Mouse (Mus musculus) kidney, embryonic 16.5 days (tissue): ENCODE results near the gene Cel. TPM values are rescaled to one million over a fixed set of nuclear protein-coding genes. Genes with fewer than 3 reads are reported as not detected.

Source experiments
- ATAC-seq: fragments of 200-750 bp; cut with Nextera tagmentation; 2 replicates; pipeline ENCODE4 v1.8.0; 2017; ENCODE audit warnings: moderate TSS enrichment; ENCODE audit not compliant: low FRiP score, low TSS enrichment
- H3K27ac ChIP-seq: fragments of 300-500 bp; sonication (generic); 2 replicates; pipeline ENCODE4 v1.5.1; 2014; ENCODE audit warnings: low read length
- H3K27me3 ChIP-seq: fragments of 300-500 bp; sonication (generic); 2 replicates; pipeline ENCODE4 v1.6.1; 2014; ENCODE audit warnings: low read length, control low read depth, mixed read lengths; ENCODE audit not compliant: insufficient read depth
- H3K36me3 ChIP-seq: fragments of 300-500 bp; sonication (generic); 2 replicates; pipeline ENCODE4 v1.6.1; 2014; ENCODE audit warnings: low read length, control low read depth, mixed read lengths; ENCODE audit not compliant: insufficient read depth
- H3K4me1 ChIP-seq: fragments of 300-500 bp; sonication (generic); 2 replicates; pipeline ENCODE4 v1.6.1; 2014; ENCODE audit warnings: low read length, control low read depth, mixed read lengths; ENCODE audit not compliant: insufficient read depth
- H3K4me2 ChIP-seq: fragments of 300-500 bp; sonication (generic); replicated peaks from 2 replicates; pipeline ENCODE4 v1.6.1; 2014; ENCODE audit warnings: low read depth, low read length
- H3K4me3 ChIP-seq: fragments of 300-500 bp; sonication (generic); 2 replicates; pipeline ENCODE4 v1.5.1; 2014; ENCODE audit warnings: mild to moderate bottlenecking, low read length
- H3K9ac ChIP-seq: fragments of 300-500 bp; sonication (generic); replicated peaks from 2 replicates; pipeline ENCODE4 v1.6.1; 2014; ENCODE audit warnings: low read length
- H3K9me3 ChIP-seq: fragments of 300-500 bp; sonication (generic); 2 replicates; pipeline ENCODE4 v1.6.1; 2016; ENCODE audit warnings: low read length, control low read depth
- WGBS: fragments of 180-500 bp; shearing (Covaris S2); extraction: QIAGEN DNeasy Blood & Tissue Kit; methylation state at CpG from one replicate; pipeline ENCODE4 v1.1.7; 2014; 5-methylcytosine and 5-hydroxymethylcytosine counted together
- polyA plus RNA-seq: library from polyadenylated mRNA; unstranded; fragments of >200 nt; fragmentation: Nextera tagmentation; extraction: Ambion mirVana; gene quantifications from 2 replicates; pipeline ENCODE4 v1.2.1, GENCODE M21; 2015

Cel gene
- polyA plus RNA-seq, 1 experiment from 2014 or later: not detected

DNA sequence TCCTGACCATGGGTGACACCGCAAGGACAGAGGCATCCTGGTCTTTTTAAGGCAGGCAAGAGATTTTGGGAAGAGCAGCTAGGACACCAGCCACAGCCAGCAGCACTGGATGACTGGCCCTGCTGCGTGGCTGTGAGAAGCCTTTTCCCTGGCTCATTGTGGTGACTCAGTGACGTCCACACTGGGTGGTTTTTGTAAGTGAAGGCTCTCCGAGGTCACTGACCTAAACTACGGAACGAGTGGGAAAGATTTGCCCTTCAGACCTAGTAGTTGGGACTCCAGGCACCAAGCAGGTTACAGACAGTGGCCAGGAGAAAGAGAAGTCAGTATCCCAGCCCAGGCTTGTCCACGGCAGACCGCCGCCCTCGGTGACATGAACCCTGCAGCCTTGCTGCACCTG lies 38.8 kb downstream of the Cel start:
- peaks cover 36% of the 10 kb centered on the region for H3K4me1 ChIP-seq
- WGBS: 82% methylated on average over 10 of the region's 10 CpGs

DNA sequence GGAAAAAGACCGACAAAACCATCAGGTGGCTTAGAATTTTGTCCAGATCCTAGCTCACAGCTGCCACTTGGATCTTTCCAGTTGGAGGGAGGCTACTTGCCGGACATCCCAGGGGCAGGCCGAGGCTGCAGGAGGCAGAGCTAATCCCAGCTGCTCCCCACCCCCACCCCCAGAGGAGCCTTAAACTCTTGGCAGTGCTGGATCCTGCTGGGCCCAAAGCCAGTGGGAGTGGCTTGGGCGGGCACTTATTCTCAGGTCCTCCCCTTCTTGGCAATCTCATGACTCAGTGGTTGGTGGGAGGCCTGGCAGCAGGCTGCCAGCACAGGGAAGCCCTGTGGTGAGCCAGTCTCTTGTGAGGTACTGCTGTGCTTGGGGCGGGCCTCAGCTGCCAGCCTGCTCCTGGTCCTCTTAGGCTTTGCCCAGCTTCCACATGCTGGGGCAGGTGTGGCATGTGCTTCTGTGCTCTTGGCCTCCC lies 39.5 kb downstream of the Cel start:
- ATAC-seq: peak; percentile 76
- Histone ChIP-seq H3K4me3 (no peak overlapping the region), H3K27me3 (no peaks in the 10 kb centered on the region), H3K4me1 (peaks cover 36% of the 10 kb centered on the region), H3K36me3 (no peaks in the 10 kb centered on the region), H3K4me2 (no peak overlapping the region), H3K9ac (no peak overlapping the region), H3K9me3 (no peaks in the 10 kb centered on the region), H3K27ac (no peak overlapping the region)
- 26% methylated on average over 5 of the region's 5 CpGs for WGBS

More for the DNA sequence above, 38.8 kb downstream of the Cel start:
- no peak overlapping the region for H3K4me2 ChIP-seq
- no peak overlapping the region for H3K9ac ChIP-seq
- no peak overlapping the region for H3K4me3 ChIP-seq
- H3K9me3 ChIP-seq: no peaks in the 10 kb centered on the region
- H3K27ac ChIP-seq: no peak overlapping the region
- no peaks in the 10 kb centered on the region for H3K36me3 ChIP-seq
- ATAC-seq: no peak
- H3K27me3 ChIP-seq: no peaks in the 10 kb centered on the region

DNA sequence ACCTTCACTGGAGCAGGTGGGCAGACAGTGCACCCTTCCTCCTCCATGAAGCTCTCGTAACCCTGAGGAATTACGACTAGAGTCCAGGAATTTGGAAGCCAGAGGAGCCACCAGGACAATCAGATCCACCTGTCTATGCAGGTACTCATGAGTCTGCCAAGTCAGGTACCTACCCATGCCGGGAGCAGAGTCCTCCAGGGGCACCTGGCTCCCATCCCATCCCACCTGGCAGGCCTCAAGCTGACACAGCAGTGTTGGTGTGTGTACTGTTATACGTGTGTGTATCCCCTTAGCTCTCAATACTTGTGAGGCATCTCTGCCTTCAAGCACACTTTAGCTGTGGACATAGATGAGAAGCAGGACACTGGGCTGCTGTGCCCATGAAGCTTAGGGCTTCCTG lies 41.0 kb downstream of the Cel start:
- no peak overlapping the region for H3K9ac ChIP-seq
- no peaks in the 10 kb centered on the region for H3K9me3 ChIP-seq
- WGBS: 80% methylated on average over 4 of the region's 4 CpGs
- H3K27ac ChIP-seq: no peak overlapping the region
- H3K4me3 ChIP-seq: no peak overlapping the region
- H3K4me1 ChIP-seq: peaks cover 36% of the 10 kb centered on the region
- H3K27me3 ChIP-seq: no peaks in the 10 kb centered on the region
- no peaks in the 10 kb centered on the region for H3K36me3 ChIP-seq
- no peak for ATAC-seq
- no peak overlapping the region for H3K4me2 ChIP-seq

DNA sequence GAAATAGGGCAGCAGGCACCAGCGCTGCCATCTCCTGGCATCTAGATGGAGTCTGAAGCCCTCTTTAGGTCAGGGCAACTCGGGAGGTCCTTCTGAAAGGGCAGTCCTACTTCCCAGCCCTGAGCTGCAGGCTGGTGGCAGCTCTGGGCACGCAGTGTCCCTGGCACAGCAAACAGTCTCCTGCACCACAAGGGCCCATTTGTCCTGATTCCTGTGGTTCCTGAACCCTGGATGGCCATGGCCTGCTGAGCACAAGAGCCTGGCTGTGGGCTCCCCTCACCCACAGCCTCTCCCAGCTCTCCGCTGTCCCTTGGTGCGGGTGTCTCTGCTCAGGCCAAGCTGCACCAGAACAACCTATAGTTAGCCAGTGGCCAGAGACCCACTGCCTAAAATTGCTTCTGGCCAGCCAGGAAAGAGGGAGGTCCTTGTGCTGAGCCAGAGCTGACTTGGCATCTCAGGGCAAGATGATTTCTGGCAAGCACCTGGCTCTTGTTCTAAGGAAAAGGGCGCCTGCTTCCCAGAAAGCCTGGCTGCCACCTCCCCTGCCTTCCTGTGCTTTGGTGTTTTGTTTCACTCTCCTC lies 41.5 kb downstream of the Cel start:
- no peak overlapping the region for H3K4me3 ChIP-seq
- no peak overlapping the region for H3K4me2 ChIP-seq
- 77% methylated on average over 6 of the region's 6 CpGs for WGBS
- H3K27ac ChIP-seq: no peak overlapping the region
- H3K4me1 ChIP-seq: peaks cover 33% of the 10 kb centered on the region
- H3K9ac ChIP-seq: no peak overlapping the region
- H3K9me3 ChIP-seq: no peaks in the 10 kb centered on the region
- ATAC-seq: no peak
- H3K27me3 ChIP-seq: no peaks in the 10 kb centered on the region
- no peaks in the 10 kb centered on the region for H3K36me3 ChIP-seq

GRCm38 (mm10) chr2:28520581-28520980 lies 42.6 kb downstream of the Cel start:
- no peaks in the 10 kb centered on the region for H3K36me3 ChIP-seq
- H3K9me3 ChIP-seq: no peaks in the 10 kb centered on the region
- H3K4me1 ChIP-seq: peaks cover 25% of the 10 kb centered on the region
- H3K27ac ChIP-seq: no peak overlapping the region
- H3K4me2 ChIP-seq: no peak overlapping the region
- WGBS: 81% methylated on average over 5 of the region's 5 CpGs
- H3K27me3 ChIP-seq: no peaks in the 10 kb centered on the region
- no peak overlapping the region for H3K4me3 ChIP-seq
- ATAC-seq: no peak
- H3K9ac ChIP-seq: no peak overlapping the region

GRCm38 (mm10) chr2:28518231-28518630 lies 45.0 kb downstream of the Cel start:
- no peak overlapping the region for H3K4me3 ChIP-seq
- H3K9me3 ChIP-seq: no peaks in the 10 kb centered on the region
- no peaks in the 10 kb centered on the region for H3K36me3 ChIP-seq
- WGBS: 59% methylated on average over 2 of the region's 2 CpGs
- no peak overlapping the region for H3K27ac ChIP-seq
- peaks cover 19% of the 10 kb centered on the region for H3K4me1 ChIP-seq
- no peak overlapping the region for H3K4me2 ChIP-seq
- no peak for ATAC-seq
- H3K9ac ChIP-seq: no peak overlapping the region
- H3K27me3 ChIP-seq: no peaks in the 10 kb centered on the region

- no peak for ATAC-seq
Measured at GRCm38 (mm10) chr2:28517206-28517909, 45.8 kb downstream of the Cel start.

GRCm38 (mm10) chr2:28514489-28514888 lies 48.7 kb downstream of the Cel start:
- Histone ChIP-seq H3K4me2 (peak overlapping the region; percentile 96), H3K9me3 (no peaks in the 10 kb centered on the region), H3K4me1 (peaks cover 19% of the 10 kb centered on the region), H3K27me3 (no peaks in the 10 kb centered on the region), H3K36me3 (no peaks in the 10 kb centered on the region), H3K9ac (peak overlapping the region; percentile 94), H3K4me3 (peak overlapping the region; percentile 71), H3K27ac (no peak overlapping the region)
- 13% methylated on average over 5 of the region's 5 CpGs for WGBS
- ATAC-seq: no peak

More at GRCm38 (mm10) chr2:28517206-28517909, 45.8 kb downstream of the Cel start:
- no peak overlapping the region for H3K27ac ChIP-seq
- peaks cover 19% of the 10 kb centered on the region for H3K4me1 ChIP-seq
- WGBS: 40% methylated on average over 5 of the region's 5 CpGs
- H3K4me3 ChIP-seq: no peak overlapping the region
- H3K9me3 ChIP-seq: no peaks in the 10 kb centered on the region
- H3K27me3 ChIP-seq: no peaks in the 10 kb centered on the region
- no peaks in the 10 kb centered on the region for H3K36me3 ChIP-seq
- H3K4me2 ChIP-seq: no peak overlapping the region
- no peak overlapping the region for H3K9ac ChIP-seq

DNA sequence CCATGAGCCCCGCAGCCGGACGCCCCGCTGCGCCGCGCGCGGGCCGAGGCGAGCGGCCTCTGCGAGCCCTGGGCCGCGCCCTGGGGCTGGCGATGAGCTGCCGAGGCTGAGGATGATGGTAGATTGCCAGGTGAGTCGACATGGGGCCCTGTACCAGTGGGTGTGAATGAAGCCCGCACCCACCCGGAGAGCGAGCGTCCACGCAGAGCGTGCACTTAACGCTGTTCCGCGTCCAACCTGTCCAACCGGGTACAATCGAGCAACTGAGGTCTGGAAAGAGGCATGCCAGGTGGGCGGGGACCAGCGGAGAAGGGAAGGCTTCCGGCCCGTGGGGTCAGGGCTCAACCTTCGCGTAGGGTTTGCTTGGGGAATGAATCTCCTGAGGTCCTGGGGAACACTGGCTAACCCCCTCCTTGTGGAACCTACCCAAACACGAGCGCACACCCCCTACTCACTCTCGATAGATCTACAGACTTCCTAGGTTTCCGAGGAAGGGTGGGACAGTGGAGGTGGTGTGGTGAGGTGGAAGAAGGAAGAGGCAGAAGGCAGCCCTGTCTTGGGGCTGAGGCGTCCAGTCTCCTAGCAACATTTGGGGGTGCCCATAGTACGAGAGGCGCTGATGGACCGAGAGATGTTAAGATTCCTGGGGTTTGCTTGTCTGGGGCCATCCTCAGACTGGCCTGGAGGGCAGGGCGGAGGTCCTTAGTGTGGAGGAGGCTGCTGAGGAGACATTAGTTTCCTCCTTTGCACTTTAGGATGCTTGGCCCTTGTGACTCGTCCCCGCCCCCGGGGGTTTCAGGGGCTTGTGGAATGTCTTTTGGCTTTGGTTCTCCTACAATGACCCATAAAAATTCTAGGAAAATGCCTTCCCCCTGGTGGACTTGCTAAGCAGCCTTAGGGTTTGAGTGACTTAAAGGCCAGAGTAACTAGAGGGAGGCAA lies 49.5 kb downstream of the Cel start:
- peak; percentile 46 for ATAC-seq
- Histone ChIP-seq H3K4me3 (peak overlapping the region; percentile 71), H3K27me3 (no peaks in the 10 kb centered on the region), H3K4me1 (peaks cover 19% of the 10 kb centered on the region), H3K27ac (peak overlapping the region; percentile 72), H3K9ac (peak overlapping the region; percentile 94), H3K4me2 (peak overlapping the region; percentile 96), H3K36me3 (no peaks in the 10 kb centered on the region), H3K9me3 (no peaks in the 10 kb centered on the region)
- WGBS: 3% methylated on average over 47 of the region's 47 CpGs
